Mouse (Mus musculus) CH12.LX (cell line): ENCODE data around the gene Lipc.

Experiments used
- EP300 ChIP-seq: IDR thresholded peaks from 2 replicates; pipeline ENCODE4 v1.6.1; 2011; ENCODE audit warnings: low read length, improper control_type of control experiment
- HCFC1 ChIP-seq: IDR thresholded peaks from 2 replicates; pipeline ENCODE4 v1.6.1; 2012; ENCODE audit warnings: low read depth, mild to moderate bottlenecking, inconsistent platforms, low read length, improper control_type of control experiment
- MAFK ChIP-seq: IDR thresholded peaks from 2 replicates; pipeline ENCODE4 v1.6.1; 2011; ENCODE audit warnings: low read length, improper control_type of control experiment; ENCODE audit not compliant: insufficient replicate concordance
- MAZ ChIP-seq: IDR thresholded peaks from 2 replicates; pipeline ENCODE4 v1.6.1; 2012; ENCODE audit warnings: low read depth, mild to moderate bottlenecking, inconsistent platforms, low read length, improper control_type of control experiment, moderate library complexity
- POLR2AphosphoS2 ChIP-seq: IDR thresholded peaks from 2 replicates; pipeline ENCODE4 v1.6.1; 2011; ENCODE audit warnings: low read depth, low read length, improper control_type of control experiment
- SIN3A ChIP-seq: IDR thresholded peaks from 2 replicates; pipeline ENCODE4 v1.6.1; 2012; ENCODE audit warnings: low read length, improper control_type of control experiment, inconsistent platforms
- ZC3H11A ChIP-seq: IDR thresholded peaks from 2 replicates; pipeline ENCODE4 v1.6.1; 2012; ENCODE audit warnings: low read depth, mild to moderate bottlenecking, inconsistent platforms, low read length, improper control_type of control experiment

GRCm38 (mm10) chr9:70824103-70824502 lies 127.9 kb downstream of the Lipc start:
- TF ChIP-seq MAFK = no peak
- TF ChIP-seq HCFC1 = no peak
- TF ChIP-seq EP300 = no peak
- no peak for TF ChIP-seq ZC3H11A
- TF ChIP-seq POLR2AphosphoS2 = no peak
- no peak for TF ChIP-seq SIN3A
- TF ChIP-seq MAZ = no peak
